Mouse (Mus musculus): ENCODE data around the gene Prkcz.
"Not testable (repeated sequence)": the region's sequence is repeated elsewhere in the genome, so short reads cannot be mapped to it uniquely, and the experiment has no call there.

The Prkcz gene

DNA sequence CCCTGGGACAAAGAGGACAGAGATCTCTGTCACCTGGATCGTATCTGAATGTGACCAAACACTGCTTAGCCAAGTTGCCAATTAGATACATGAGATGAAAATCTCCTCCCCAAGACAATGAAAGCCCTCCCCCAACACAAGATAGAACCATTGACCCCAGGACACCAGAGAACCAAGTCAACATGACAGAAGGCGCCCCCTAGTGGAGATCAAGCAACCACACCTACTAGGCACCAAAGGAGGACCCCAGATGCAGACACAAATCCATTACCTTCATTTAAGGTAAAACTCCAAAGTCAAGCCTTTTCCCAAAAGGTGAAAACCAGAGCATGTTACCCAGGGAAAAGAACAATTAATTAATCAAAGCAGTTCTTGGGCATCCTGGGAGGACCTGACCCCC is 3.6 kb downstream of the Prkcz start:
- DNase-seq, result no peak

DNA sequence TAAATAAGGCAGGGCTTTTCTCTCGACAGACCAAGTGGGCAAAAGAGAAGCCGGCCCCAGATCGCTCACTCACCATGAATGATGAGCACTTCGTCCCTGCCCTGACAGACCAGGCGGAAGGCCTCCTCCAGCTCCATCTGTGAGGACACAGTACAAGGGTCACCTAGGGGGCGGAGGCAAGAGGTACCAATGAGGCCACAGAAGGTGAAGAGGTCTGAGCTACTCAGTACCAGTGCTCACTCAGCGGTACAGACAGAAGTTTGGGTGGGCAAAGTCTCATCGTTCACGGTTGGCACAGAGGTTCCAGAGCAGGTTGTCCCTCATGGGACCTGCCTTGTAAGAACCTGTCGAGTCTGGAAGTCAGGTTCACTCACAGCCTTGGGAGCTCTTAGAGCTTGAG is 4.8 kb downstream of the Prkcz start:
- DNase-seq, result no peak

DNA sequence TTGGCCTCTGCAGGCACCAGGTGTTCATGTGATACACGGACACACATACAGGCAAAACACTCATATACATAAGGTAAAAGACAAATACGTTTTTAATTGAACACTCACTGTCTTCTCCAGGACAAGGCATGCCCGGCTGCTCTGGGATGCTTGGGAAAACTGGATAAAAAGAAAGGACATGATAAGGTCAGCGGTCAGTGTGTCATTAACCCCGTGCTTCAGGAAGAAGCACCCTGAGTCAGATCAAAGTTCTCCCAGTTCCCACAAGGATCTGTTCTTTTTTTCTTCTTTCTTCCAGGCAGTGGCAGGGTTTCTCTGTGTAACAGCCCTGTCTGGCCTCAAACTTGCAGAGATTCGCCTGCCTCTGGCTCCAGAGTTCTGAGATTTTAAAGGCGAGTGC is 6.6 kb downstream of the Prkcz start:
- no peak for DNase-seq

DNA sequence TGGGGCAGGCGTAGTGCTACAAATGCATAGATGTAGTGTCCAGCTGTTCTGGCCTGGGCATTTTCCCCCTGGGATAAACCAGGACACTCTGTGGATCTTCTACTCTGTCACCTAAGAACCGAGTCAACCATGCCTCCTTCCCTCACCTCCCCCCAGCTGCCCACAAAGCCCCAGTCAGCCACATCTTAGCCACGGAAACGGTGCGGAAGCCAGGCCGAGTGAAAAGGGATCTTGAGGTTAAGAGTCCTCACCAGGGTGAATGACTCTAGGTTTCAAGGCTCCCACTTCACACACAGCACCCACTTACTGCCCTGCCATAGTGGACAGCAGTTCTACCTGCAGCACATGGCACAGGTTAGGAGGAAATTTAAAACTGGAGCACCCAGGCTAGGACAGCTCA is 7.1 kb downstream of the Prkcz start:
- DNase-seq, result no peak

DNA sequence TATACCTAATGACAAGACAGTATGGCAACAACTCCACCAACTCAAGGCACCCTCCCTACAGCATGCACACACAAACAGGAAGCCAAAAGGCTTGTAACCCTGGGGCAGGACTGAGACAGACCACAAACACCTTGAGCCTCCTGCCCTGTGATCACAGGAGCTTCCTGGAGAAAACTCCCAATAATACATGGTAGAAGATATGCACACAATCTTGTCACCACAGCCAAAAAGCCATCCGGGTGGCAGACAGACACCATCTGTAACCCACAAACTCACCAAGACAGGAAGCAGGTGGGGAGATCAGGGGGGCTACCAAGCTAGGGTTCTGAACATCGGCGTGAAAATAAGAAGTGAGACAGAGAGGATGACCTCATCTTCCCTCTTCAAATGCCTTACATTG is 8.6 kb downstream of the Prkcz start:
- DNase-seq, result no peak

DNA sequence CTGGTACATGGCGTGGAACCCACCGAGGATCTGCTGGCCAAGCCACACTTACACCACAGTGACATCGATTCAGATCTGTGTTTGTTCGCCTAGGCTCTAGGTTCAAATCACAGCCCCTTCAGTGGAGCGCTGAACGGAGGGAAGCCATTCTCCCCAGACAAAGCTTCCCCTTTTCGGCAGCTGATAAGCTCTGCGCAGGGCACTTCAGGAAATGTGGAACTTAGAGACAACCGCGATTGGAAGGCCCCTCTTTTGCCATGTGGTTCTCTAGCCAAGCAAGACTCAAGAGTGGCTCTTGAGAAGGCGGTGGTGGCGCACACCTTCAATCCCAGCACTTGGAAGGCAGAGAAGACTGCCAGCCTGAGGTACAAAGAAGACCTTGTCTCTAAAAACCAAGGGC is 14.8 kb downstream of the Prkcz start:
- no peak for DNase-seq

DNA sequence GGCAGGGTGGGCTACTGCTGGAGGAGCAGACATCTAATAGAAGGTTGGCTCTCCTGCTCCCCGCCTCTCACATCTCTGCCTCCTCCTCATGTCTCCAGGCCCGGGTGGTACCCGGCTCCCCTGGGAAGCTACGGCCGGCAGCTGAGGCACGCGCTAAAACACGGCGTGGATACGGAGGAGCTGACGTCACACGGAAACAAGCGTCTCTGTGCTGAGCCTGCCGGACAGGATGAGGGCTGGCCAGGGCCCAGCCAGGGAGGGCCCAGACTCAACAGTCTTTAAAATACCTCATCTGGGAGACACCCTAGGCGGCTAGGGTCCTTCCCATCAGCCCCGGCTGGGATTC is 15.6 kb downstream of the Prkcz start:
- peak; percentile 86 to 89 for DNase-seq

DNA sequence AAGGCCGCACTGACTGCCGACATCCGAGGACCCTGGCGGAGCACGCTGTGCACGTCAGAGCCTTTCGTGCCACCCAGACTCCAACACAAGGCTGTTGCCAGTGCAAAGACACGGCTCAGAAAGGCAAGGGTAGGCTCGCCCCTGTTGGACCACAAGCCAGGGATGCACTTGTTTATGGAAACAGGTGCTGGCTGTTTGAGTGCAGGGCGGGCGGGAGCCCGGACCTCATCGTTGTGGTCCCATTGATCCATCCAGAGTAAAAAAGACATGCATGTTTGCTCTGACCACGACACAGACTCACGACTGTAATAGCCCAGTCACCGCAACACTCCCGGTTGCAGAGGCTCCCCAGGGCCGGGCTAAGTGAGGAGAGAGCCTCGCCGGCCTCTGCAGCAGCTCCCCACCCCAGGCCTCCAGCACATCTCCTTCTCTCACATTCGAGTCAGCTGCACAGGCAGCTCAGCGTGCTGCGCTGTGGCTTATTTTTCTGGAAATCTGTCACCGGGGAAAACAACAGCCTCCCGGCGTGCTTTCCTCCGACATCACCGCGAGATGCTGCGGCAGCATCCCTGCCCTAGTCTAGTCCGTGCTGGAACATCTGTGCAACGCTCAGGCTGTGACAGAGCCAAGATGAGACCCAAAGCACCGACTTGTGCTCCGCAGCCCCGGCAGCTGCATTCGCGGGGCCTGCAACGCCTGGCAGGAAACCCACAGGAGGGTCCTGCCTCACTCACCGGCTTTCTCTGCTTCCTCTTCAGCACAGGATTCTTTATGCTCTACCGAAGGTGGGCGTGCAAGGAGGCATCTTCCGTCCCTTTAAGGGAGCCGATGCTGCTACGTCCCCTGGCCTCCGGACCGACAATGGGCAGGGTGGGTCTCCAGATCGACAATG is 16.2 kb downstream of the Prkcz start:
- peak; percentile 63 to 68 for DNase-seq

DNA sequence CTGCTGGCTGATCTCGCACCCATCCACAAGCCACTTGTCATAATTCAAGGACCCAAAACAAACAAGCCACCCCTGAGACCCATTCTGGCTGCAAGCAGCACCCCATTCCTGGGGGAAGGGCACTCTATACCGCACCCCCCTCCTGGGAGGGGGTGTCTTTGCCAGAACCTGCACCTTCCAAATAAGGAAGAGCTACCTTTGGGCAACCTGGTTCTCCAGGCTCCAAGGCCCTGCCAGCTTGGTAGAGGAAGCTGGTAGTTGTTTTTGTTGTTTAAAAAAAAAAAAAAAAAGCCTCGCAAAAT is 16.9 kb downstream of the Prkcz start:
- peak in 1 of 2 experiments; percentile 36 for DNase-seq

DNA sequence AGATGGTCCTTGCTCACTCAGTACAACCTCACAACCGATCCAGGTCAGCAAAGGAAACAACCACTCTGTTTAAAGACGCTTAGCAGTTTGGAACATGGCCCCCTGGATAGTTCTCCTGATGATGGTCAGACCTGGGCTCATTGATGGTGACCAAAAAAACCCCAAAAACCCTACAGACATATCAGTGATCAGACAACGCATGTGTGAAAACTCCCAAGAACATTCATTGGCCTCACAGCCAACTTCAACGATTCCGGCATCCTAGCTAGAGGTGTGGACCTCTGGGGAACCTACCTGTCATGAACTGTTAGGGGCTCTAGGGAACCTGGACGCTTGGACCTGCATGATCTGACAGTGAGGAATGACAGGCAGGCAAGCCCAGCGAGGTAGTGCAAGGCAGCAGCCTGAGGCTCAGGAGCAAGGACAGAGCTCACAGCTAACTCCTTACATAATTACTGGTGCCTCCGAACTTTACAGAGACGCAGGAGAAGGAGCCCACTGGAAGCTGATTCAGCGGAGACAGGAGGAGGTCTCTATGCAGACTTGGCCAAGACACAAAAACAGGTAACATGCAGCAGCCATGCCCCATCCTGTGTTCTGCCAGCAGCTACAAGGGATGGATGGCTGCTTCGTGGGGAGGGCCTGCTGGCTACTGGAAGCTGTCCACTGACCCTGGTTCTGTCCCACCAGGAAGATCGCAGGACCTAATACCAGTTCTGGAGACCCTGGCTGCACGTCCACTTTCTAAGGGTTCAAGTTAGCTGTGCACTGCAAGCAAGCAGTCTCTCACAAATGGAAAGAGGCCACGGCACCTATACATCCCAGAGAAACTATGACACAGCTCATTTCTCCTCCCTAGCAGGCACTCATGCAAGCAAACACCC is 17.5 kb downstream of the Prkcz start:
- peak in 1 of 2 experiments; percentile 49 for DNase-seq

DNA sequence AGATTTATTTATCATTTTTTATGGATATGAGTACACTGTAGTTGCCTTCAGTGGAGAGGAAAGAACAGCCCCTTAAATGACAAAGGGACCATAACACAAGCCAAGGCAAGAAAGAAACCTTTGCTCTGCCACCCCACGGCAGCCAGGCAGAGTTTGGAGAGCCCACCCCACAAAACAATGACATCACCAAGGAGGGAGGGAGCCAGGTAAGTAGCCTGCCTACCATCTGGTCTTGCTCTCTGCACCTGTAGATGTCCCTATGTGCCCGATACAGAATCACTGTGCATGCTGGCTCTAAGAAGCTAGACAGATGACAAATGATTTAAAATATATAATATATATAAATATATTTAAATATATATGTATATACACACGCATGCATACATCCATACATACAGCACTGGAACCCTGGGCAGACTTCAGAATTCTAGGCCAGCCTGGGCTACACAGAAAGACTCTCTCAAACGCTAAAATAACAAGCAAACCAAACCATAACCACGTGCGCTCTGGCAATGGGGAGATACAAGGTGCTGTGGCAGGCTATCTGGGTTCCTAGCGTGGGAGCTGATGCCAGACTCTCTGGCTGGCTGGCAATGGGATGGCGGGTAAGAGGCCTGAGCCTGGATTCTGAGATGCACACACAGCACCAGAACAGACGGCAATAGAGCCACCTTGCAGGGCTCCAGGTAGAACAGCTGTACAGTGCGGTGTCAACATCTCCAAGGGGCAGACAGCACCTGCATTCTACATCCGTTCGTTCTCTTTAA is 24.7 kb downstream of the Prkcz start:
- peak; percentile 32 to 44 for DNase-seq

DNA sequence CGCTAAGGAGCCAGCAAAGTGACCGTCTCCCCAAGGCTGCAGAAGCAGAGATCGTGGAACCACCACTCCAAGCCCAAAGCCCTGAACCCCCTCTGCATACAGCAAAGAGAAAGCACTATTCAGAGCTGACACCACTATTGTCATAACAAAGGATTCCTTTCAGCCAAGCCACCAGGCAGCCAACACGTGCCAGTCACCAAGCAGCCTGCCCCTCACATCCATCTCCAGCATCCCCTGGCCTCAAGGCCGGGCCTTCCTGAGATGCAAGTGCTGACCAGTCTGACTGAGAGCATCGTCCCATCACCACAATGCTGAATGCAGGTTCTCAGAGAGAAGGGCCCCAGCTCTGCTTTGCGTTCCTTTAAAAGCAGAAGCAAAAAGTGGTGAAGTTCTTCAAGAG is 28.9 kb downstream of the Prkcz start:
- DNase-seq, result no peak

DNA sequence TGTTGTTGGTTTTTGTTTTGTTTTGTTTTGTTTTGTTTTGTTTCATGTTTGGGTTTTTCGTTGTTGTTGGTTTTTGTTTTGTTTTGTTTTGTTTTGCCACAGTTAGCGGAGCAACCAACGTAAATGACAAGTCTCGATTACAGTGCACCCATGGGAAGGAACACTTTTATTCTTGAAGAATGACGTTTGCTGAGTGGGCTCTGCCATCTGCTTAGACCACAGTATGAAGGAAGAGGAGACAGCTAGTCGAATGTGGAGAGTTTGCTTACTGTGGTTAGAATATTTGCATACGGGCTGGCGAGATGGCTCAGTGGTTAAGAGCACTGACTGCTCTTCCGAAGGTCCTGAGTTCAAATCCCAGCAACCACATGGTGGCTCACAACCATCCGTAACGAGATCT is 32.8 kb downstream of the Prkcz start:
- DNase-seq, result not testable (repeated sequence)

DNA sequence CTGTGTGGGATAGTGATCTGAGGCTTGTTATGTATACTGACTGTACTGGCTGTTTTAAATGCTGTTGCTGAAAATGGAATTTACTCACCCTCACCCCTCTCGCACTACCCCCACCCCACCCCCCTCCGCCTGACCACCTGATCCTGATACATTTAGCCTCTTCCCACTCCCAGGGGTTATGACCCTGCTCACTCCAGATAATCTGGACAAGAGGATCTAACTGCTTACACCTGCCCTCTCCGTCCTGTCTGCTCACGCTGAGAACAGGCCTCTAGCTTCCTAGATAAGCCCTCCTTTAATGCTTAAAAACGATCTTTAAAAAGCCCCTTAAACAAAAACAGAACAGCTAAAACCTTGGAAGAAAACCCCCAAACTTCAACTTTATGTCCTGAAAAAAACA is 35.4 kb downstream of the Prkcz start:
- DNase-seq, result no peak

DNA sequence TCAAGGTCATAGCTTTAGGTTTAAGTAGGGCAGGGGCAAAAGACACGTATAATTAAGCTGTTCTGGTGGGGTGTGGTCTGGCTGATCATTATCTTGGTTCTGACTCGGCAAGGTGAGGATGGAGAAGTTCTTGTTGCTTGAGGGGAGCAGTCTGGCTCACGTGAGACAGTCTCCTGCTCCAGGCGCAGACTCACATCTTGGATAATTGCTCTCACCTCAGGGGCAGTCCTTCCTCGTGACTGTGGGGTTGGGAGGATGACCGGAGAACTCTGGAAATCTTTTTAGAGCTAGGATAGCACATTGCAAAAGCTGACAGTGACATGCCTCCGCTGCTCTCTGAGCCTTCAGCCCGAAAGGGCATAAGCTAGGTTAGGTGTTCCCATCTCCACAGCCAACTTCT is 36.6 kb downstream of the Prkcz start:
- no peak for DNase-seq

DNA sequence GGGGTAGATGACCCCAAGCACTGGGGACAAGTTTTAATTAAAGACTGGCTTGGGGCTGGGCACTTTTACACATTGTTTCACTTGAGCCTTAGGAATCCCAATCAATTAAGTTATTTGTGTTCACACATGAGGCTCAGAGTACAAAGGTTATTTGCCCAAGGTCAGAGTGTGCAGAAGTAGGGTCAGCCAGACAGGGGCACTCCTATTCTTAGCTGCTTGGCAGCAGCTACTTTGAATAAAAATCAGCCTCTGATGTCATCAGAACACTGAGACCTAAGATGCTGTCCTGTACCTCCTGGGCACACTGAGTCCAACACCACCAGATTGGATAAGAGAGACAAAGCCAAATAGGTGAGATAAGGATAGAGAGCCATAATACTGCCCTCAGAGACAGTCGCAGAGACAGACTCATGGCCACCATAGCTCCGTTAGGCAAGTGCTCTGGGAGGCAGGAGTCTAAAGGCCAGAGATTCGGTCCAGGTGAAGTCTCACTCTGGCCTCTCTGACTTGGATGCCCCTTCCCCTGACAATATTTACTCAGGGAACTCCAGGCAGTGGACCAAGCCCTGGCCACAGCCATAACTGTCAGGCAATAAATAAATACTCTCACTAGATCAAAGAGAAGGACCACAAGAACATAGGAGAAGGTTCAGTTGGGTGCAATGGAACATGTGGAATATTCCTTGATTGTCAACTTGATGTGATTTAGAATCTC is 37.9 kb downstream of the Prkcz start:
- DNase-seq, result no peak

DNA sequence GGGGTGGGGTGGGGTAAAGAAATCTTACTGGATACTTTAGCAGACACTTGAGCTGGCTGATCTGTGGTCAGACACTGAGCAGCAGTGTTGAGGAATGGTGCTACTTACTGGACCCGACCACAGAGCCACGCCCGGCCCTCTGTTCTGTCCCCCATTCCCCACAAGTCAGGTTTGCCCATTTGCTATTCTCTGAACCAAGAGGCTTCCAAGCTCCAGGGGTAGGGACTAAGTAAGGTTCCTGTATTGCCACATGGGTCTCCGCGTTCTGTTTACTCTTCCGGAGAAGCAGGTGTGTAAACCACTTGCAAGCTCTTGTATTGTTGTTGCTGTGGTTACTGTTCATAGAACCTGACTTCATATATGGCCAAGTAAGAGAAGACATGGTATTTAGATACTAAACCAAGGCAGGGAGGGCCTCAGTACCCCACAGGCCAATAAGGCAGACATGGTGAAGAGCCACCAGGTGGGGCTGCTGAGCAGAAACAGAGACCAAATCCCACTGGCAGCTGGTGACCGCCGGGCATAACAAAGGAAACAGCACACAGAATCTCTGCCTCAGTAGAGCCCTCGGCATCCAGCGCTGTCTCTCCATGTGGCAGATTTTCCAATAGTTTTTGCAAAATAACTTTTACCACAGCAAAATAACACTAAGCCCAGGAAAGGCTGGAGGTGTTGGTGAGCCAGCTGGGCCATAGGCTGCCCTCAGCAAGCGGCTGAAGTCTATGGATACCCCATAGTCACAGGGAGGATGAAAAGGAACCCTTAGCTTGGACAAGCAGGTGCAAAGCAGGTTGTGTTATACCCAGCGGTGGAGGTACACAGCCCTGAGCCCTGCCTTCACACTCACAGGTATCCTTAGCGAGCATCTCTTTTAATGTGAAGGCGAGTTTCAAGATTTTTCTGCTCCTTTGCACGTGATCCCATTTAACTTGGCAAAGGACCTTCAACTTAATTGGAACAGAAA is 40.6 kb downstream of the Prkcz start:
- peak; percentile 84 to 86 for DNase-seq

DNA sequence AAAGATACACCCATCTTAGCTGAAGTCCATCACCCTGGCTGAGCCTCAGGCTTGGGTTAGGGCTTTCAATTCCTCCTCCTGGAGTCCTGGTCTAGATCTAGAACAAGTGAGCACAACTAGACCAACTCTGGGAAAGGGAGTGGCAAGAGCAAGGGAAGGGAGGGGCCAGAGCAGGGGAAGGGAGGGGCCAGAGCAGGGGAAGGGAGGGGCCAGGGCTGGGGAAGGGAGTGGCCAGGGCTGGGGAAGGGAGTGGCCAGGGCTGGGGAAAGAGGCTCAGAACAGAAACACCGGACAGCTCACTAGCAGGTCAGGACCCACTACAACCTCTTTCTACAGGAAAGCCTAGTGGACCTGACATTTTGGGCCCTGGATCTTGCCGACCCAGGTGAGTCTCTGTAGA is 42.9 kb downstream of the Prkcz start:
- DNase-seq, result no peak

DNA sequence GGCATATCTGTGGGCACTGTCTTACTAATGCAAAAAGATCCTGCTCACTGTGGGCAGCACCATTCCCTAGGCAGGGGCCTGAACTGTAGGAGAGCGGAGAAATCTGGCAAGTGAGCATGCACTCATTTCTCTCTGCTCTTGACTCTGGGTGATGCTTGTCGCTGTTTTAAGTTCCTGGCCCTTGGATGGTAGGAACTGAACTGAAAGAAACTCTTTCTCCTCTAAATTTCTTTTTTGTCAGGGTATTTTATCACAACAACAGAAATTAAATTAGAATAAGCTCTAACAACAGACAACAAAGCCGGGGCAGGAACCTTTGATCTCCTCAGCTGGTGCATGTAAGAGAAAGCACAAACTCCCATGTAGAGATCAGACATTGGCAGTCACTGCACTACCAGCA is 46.1 kb downstream of the Prkcz start:
- DNase-seq, result no peak

DNA sequence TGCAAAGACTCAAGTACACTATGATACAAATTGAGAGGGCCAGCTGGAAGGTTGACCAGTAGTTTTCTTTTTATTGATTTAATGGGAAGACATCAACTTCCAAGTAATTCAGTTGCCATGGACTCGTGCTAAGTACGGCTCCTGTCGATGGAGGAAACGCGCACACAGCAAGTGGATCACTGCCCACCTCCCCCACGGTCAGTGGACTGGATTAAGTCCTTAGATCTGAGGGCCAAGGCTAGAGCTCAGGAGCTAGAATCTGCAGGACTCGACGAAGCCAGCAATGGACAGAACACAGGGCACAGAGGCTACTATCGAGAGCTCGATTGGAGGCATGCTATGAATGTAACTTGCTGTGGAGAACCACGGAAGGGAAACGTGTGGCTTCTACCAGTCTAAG is 52.5 kb downstream of the Prkcz start:
- peak in 1 of 2 experiments; percentile 32 for DNase-seq

DNA sequence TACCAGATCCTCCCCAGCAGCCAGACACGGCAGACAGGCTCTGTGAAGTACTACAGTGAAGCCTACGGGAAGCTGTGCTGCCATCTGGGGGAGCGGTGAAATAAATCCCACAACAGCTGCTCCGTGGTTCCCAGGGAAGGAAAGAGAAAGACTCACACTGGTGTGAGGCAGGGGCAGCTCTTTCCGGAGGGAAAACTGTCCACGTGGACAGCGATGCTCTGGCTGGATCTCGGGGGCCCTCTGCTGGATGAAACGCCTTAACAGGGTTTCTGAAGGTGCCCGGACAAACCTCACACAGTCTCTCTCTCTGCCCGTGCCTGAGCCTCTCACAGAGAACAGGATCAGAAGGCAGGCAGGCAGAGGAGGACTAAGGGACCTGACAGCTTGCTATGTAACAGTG is 53.1 kb downstream of the Prkcz start:
- DNase-seq, result peak; percentile 96 to 97

DNA sequence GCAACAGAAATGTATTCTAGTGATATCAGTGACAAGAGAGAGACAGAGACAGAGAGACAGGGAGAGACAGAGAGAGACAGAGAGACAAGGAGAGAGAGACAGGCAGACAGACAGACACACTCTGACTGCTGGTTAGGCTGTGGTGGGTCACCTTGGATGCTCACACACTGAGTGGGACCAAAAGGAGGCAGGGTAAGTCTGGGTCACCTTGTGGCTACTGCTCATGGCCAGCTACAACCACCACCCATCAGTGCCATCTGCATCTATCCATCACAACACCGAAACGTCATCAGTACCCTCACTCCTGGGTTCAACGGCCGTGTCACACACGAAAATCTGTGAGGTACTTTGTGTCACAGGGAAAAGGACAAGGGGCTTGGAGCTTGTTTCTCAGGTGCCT is 53.6 kb downstream of the Prkcz start:
- DNase-seq, result no peak

All from cerebellum, postnatal 10 days (tissue).